Mouse (Mus musculus): ENCODE measurements around the gene 1700019N19Rik. TPM values are rescaled to one million over a fixed set of nuclear protein-coding genes. Genes with fewer than 3 reads are reported as not detected.

The 1700019N19Rik gene
- polyA plus RNA-seq (2012; ENCODE audit: insufficient read depth, insufficient read length, missing spikeins) = not detected in 2 replicates

DNA sequence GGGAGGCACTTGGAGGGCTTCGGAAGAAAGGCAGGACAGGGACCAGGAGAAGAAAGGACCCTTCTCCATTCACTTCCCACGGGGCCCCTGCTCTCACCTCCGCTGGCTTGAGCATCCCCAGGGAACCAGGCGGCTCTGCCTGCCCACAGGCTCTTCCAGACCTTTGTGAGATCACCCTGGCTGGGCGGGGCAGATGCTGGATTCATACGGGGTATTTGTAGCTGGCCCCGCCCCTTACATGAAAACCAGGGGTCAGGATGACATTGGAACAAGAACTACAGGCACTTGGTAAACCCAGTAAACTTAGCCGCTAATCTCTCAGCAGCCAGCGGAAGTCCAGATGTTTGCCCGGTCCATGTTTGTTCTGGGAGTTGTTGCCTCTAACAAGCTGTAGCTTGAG is at the start of gene 1700019N19Rik:
Gene 1700019N19Rik, minus strand, starts transcription at position 178 of the 400 bp plus-strand sequence.
- Histone ChIP-seq H3K4me1 (ENCODE audit: control insufficient read depth, insufficient read depth, insufficient read length, low read length) (no peaks in the 10 kb centered on the region), H3K4me3 (ENCODE audit: insufficient read depth, low read depth, low read length) (no peak within 1 kb of the TSS), H3K27ac (replicated peaks; ENCODE audit: low read depth, low read length) (no peak within 1 kb of the TSS)

GRCm38 (mm10) chr19:58843606-58844005 is 49.3 kb upstream of the 1700019N19Rik start:
- H3K4me3 ChIP-seq (ENCODE audit: insufficient read depth, low read depth, low read length) = no peak overlapping the region
- H3K27ac ChIP-seq (replicated peaks; ENCODE audit: low read depth, low read length) = no peak overlapping the region
- peaks cover 16% of the 10 kb centered on the region for H3K4me1 ChIP-seq (ENCODE audit: control insufficient read depth, insufficient read depth, insufficient read length, low read length)

GRCm38 (mm10) chr19:58840721-58841271 is 46.5 kb upstream of the 1700019N19Rik start:
- Histone ChIP-seq H3K4me3 (ENCODE audit: insufficient read depth, low read depth, low read length) (no peak overlapping the region), H3K27ac (replicated peaks; ENCODE audit: low read depth, low read length) (no peak overlapping the region), H3K4me1 (ENCODE audit: control insufficient read depth, insufficient read depth, insufficient read length, low read length) (peaks cover 13% of the 10 kb centered on the region)

- H3K4me3 ChIP-seq (ENCODE audit: insufficient read depth, low read depth, low read length) = no peak overlapping the region
- H3K27ac ChIP-seq (replicated peaks; ENCODE audit: low read depth, low read length) = 0 out of 2 replicates have a peak overlapping the region, but pooled peaks have one; percentile 21
- H3K4me1 ChIP-seq (ENCODE audit: control insufficient read depth, insufficient read depth, insufficient read length, low read length) = peaks cover 13% of the 10 kb centered on the region
Observed at GRCm38 (mm10) chr19:58839806-58840205, 45.5 kb upstream of the 1700019N19Rik start.

DNA sequence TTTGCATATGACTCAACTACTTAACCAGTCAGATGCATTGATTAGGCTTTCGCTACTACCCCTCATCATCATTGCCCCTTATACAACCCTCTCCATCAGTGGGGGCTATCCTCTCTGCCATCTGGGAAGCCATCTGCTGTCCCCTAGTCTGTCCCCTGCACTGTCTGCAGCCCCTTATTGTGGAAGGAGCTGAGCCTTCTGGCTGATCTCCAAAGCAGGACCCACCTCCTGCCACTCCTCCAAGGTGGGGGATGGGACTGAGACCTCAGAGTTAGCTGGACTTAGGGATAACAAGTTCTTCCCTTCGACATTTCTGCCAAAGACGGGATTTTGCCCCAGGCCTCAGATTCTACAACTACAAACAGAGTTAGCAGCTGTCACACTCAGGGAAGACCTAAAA is 45.1 kb upstream of the 1700019N19Rik start:
- Histone ChIP-seq H3K4me3 (ENCODE audit: insufficient read depth, low read depth, low read length) (no peak overlapping the region), H3K27ac (replicated peaks; ENCODE audit: low read depth, low read length) (0 out of 2 replicates have a peak overlapping the region, but pooled peaks have one; percentile 21), H3K4me1 (ENCODE audit: control insufficient read depth, insufficient read depth, insufficient read length, low read length) (peaks cover 13% of the 10 kb centered on the region)

GRCm38 (mm10) chr19:58838706-58839105 is 44.4 kb upstream of the 1700019N19Rik start:
- Histone ChIP-seq H3K4me3 (ENCODE audit: insufficient read depth, low read depth, low read length) (no peak overlapping the region), H3K27ac (replicated peaks; ENCODE audit: low read depth, low read length) (no peak overlapping the region)

GRCm38 (mm10) chr19:58833639-58834180 is 39.4 kb upstream of the 1700019N19Rik start:
- Histone ChIP-seq H3K4me1 (ENCODE audit: control insufficient read depth, insufficient read depth, insufficient read length, low read length) (peaks cover 14% of the 10 kb centered on the region), H3K4me3 (ENCODE audit: insufficient read depth, low read depth, low read length) (no peak overlapping the region), H3K27ac (replicated peaks; ENCODE audit: low read depth, low read length) (no peak overlapping the region)

More at GRCm38 (mm10) chr19:58838706-58839105, 44.4 kb upstream of the 1700019N19Rik start:
- peaks cover 13% of the 10 kb centered on the region for H3K4me1 ChIP-seq (ENCODE audit: control insufficient read depth, insufficient read depth, insufficient read length, low read length)

GRCm38 (mm10) chr19:58832988-58833387 is 38.7 kb upstream of the 1700019N19Rik start:
- H3K4me1 ChIP-seq (ENCODE audit: control insufficient read depth, insufficient read depth, insufficient read length, low read length) = peaks cover 14% of the 10 kb centered on the region
- H3K4me3 ChIP-seq (ENCODE audit: insufficient read depth, low read depth, low read length) = no peak overlapping the region
- no peak overlapping the region for H3K27ac ChIP-seq (replicated peaks; ENCODE audit: low read depth, low read length)

GRCm38 (mm10) chr19:58831280-58831922 is 37.1 kb upstream of the 1700019N19Rik start:
- Histone ChIP-seq H3K4me1 (ENCODE audit: control insufficient read depth, insufficient read depth, insufficient read length, low read length) (peaks cover 14% of the 10 kb centered on the region), H3K4me3 (ENCODE audit: insufficient read depth, low read depth, low read length) (no peak overlapping the region), H3K27ac (replicated peaks; ENCODE audit: low read depth, low read length) (0 out of 2 replicates have a peak overlapping the region, but pooled peaks have one; percentile 27)

- H3K27ac ChIP-seq (replicated peaks; ENCODE audit: low read depth, low read length) = no peak overlapping the region
- H3K4me3 ChIP-seq (ENCODE audit: insufficient read depth, low read depth, low read length) = no peak overlapping the region
- H3K4me1 ChIP-seq (ENCODE audit: control insufficient read depth, insufficient read depth, insufficient read length, low read length) = peaks cover 14% of the 10 kb centered on the region
Observed at GRCm38 (mm10) chr19:58830182-58830581, 35.9 kb upstream of the 1700019N19Rik start.

DNA sequence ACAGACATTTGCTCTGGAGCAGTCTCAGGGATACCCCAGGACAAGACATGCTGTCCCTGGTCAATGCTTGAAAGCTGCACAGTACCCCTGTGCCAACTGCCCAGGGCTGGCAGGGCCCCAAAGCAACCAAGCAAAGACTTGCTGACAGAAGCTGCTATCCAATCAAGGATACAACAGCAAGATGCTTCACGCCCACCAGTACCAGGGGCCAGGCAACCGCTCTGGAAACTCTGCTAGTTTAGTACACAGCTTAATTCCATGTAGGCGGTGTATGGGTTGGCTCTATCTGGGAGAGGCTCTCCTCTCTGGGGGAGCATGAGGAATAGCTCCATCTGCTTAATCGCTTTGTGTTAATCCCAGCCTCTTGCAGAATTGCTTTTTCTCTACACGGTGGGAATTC is 35.3 kb upstream of the 1700019N19Rik start:
- H3K27ac ChIP-seq (replicated peaks; ENCODE audit: low read depth, low read length) = no peak overlapping the region
- H3K4me3 ChIP-seq (ENCODE audit: insufficient read depth, low read depth, low read length) = no peak overlapping the region
- H3K4me1 ChIP-seq (ENCODE audit: control insufficient read depth, insufficient read depth, insufficient read length, low read length) = peaks cover 14% of the 10 kb centered on the region

DNA sequence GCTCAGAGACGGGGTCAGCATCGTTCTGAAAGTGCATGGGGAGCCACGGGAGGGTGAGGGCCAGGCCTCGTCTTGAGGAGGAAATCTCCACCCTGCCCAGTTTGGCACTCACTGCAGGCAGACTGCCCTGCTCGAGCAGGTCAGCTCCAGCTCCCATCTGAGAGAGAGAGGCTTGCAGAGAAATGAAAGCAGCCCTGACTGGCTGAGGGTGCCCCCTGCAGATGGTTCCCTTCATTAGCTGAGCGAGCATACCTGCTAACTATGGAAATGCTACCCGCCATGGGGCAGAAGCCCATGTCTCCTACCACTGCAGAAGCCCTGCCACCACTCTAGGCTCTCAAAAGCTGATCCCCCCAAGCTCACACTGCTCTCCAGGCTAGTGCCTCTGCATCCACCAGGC is 33.4 kb upstream of the 1700019N19Rik start:
- H3K27ac ChIP-seq (replicated peaks; ENCODE audit: low read depth, low read length) = no peak overlapping the region
- no peak overlapping the region for H3K4me3 ChIP-seq (ENCODE audit: insufficient read depth, low read depth, low read length)
- H3K4me1 ChIP-seq (ENCODE audit: control insufficient read depth, insufficient read depth, insufficient read length, low read length) = peaks cover 17% of the 10 kb centered on the region

GRCm38 (mm10) chr19:58824316-58824715 is 30.1 kb upstream of the 1700019N19Rik start:
- Histone ChIP-seq H3K4me1 (ENCODE audit: control insufficient read depth, insufficient read depth, insufficient read length, low read length) (peaks cover 5% of the 10 kb centered on the region), H3K4me3 (ENCODE audit: insufficient read depth, low read depth, low read length) (no peak overlapping the region), H3K27ac (replicated peaks; ENCODE audit: low read depth, low read length) (no peak overlapping the region)

GRCm38 (mm10) chr19:58823301-58823700 is 29.0 kb upstream of the 1700019N19Rik start:
- Histone ChIP-seq H3K27ac (replicated peaks; ENCODE audit: low read depth, low read length) (no peak overlapping the region), H3K4me1 (ENCODE audit: control insufficient read depth, insufficient read depth, insufficient read length, low read length) (peaks cover 13% of the 10 kb centered on the region), H3K4me3 (ENCODE audit: insufficient read depth, low read depth, low read length) (no peak overlapping the region)

DNA sequence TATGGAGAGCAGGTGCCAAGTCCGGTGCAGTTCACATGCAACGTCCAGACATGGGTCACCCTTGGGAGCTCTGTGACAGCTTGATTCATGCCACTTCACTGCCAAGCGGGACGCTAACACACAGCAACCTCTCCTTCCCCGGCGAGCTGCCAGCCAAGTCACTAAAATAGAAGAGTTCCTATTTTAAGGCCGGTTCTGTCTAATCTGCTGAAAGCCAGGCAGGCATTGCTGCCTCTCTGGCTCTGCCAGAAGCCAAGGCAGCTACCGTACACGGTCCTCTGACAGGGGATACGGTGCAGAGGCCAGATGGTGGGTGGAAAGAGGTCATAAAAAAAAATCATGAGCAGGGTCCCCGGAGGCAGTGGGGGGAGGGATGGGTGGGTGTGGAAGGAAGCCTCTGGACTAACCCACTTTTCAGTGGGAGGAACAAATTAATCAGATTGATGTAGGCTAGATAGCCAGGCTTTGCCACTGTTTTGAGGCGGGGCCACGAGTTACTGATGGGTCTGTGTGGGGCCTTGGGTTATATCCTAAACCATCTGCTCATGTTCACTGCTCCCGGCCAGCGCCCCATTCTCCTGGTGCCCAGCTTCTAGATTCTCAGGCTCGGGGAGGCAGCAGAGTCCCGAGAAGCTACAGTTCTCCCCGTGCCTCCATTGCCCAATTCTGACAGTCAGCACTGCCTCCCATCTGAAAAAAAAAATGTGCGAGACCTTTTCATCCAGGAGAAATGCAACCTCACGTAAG is 28.4 kb upstream of the 1700019N19Rik start:
- Histone ChIP-seq H3K27ac (replicated peaks; ENCODE audit: low read depth, low read length) (peak overlapping the region; percentile 20; the same call in 1 of the 2 replicates), H3K4me1 (ENCODE audit: control insufficient read depth, insufficient read depth, insufficient read length, low read length) (peaks cover 17% of the 10 kb centered on the region), H3K4me3 (ENCODE audit: insufficient read depth, low read depth, low read length) (no peak overlapping the region)
